19 mouse cellular contexts compared by ENCODE assay signal in the genomic region with DNA sequence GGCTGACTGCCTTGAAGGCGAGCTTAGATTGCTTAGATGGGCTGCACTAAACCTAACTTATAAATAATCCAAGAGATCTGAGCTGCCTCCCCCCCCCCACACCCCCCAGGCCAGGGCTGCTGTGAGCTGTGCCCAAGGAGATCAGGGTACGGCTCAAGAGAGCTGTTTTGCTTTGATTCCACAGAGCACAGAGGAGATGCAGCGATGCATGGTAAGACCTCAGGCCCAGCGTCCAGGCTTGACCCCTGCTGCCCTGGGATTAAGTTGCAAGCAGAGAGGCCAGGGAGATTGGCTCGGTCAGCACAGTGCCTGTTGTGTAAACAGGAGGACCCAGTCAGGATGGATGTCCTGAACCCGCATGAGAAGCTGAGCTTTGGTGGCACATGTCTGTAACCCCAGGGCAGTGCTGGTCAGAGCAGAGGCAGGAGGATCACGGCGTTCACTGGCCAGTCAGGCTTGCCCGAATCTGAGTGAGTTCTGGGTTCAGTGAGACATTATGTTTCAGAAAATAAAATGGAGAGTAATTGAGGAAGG.
DNase-seq lines count a peak whose midpoint lies in the region; ATAC-seq lines count a peak whose summit lies in the region.
"Had no signal": no experiment of that assay in that cellular context is flagged by ENCODE, and none has a peak within 500 bp of the region (broad histone marks: within the 10 kb centered on the region; RNA-seq: fewer than 3 reads in every experiment).

No protein-coding gene starts in this region.

- no peaks in the 10 kb centered on the region for H3K36me3 ChIP-seq in hindbrain, embryonic 13.5 days
- no peaks in the 10 kb centered on the region for H3K36me3 ChIP-seq in hindbrain, embryonic 16.5 days (ENCODE audit: control insufficient read depth, insufficient read depth, low read length)
- H3K36me3 ChIP-seq in neural tube, embryonic 14.5 days (ENCODE audit: control insufficient read depth, insufficient read depth, low read length): no peaks in the 10 kb centered on the region
- no peaks in the 10 kb centered on the region for H3K36me3 ChIP-seq in neural tube, embryonic 15.5 days
- H3K36me3 ChIP-seq in kidney, embryonic 15.5 days: no peaks in the 10 kb centered on the region
- H3K36me3 ChIP-seq: heart, embryonic 12.5 days; neural tube, embryonic 12.5 days had no signal

- peaks cover 13% of the 10 kb centered on the region for H3K4me1 ChIP-seq in hindbrain, embryonic 13.5 days (replicated peaks)
- H3K4me1 ChIP-seq in hindbrain, embryonic 16.5 days (ENCODE audit: control insufficient read depth, insufficient read depth, low read depth, low read length): peaks cover 3% of the 10 kb centered on the region
- H3K4me1 ChIP-seq in neural tube, embryonic 14.5 days (ENCODE audit: control insufficient read depth, insufficient read depth, low read length): peaks cover 3% of the 10 kb centered on the region; the same call in 1 of the 2 replicates
- peaks cover 11% of the 10 kb centered on the region for H3K4me1 ChIP-seq in neural tube, embryonic 15.5 days
- H3K4me1 ChIP-seq in kidney, embryonic 15.5 days: peaks cover 38% of the 10 kb centered on the region

- H3K9ac ChIP-seq in hindbrain, embryonic 13.5 days: peak overlapping the region; percentile 8; the same call in 1 of the 2 replicates
- H3K9ac ChIP-seq in hindbrain, embryonic 16.5 days (ENCODE audit: low read depth, low read length): no peak overlapping the region
- H3K9ac ChIP-seq in neural tube, embryonic 14.5 days (replicated peaks; ENCODE audit: low read depth, low read length): no peak overlapping the region
- H3K9ac ChIP-seq in neural tube, embryonic 15.5 days (replicated peaks): no peak overlapping the region
- H3K9ac ChIP-seq in kidney, embryonic 15.5 days: no peak overlapping the region
- H3K9ac ChIP-seq: heart, embryonic 12.5 days; lung, embryonic 14.5 days; neural tube, embryonic 12.5 days had no signal

- DNase-seq in yolk sac, embryonic 10.5 days (ENCODE audit: low spot score): peak; percentile 55
- no peak for DNase-seq in adipocyte (ENCODE audit: low spot score)
- DNase-seq: adrenal gland, postnatal 14 days; cerebellum, adult 2 months; gastrocnemius, postnatal 14 days; heart, postnatal 4 days; liver; lung, embryonic 14.5 days; right cerebral cortex, adult 18-20 months; thymus, postnatal 36 days had no signal

- H3K9me3 ChIP-seq in hindbrain, embryonic 13.5 days: no peaks in the 10 kb centered on the region
- H3K9me3 ChIP-seq in hindbrain, embryonic 16.5 days (ENCODE audit: control insufficient read depth, low read length): no peaks in the 10 kb centered on the region
- H3K9me3 ChIP-seq in neural tube, embryonic 14.5 days (ENCODE audit: control insufficient read depth, low read length): no peaks in the 10 kb centered on the region
- H3K9me3 ChIP-seq in neural tube, embryonic 15.5 days (replicated peaks): no peaks in the 10 kb centered on the region
- no peaks in the 10 kb centered on the region for H3K9me3 ChIP-seq in kidney, embryonic 15.5 days (replicated peaks)
- H3K9me3 ChIP-seq: neural tube, embryonic 12.5 days had no signal

- H3K4me2 ChIP-seq in hindbrain, embryonic 13.5 days: no peak overlapping the region
- no peak overlapping the region for H3K4me2 ChIP-seq in hindbrain, embryonic 16.5 days (ENCODE audit: low read length)
- no peak overlapping the region for H3K4me2 ChIP-seq in neural tube, embryonic 14.5 days (ENCODE audit: low read depth, low read length)
- no peak overlapping the region for H3K4me2 ChIP-seq in neural tube, embryonic 15.5 days
- H3K4me2 ChIP-seq in kidney, embryonic 15.5 days: no peak overlapping the region
- H3K4me2 ChIP-seq: heart, embryonic 12.5 days; lung, embryonic 14.5 days; neural tube, embryonic 12.5 days had no signal

- WGBS in hindbrain, embryonic 13.5 days: 41% methylated on average over 9 of the region's 9 CpGs
- 46% methylated on average over 9 of the region's 9 CpGs for WGBS in hindbrain, embryonic 16.5 days
- WGBS in neural tube, embryonic 14.5 days: 50% methylated on average over 9 of the region's 9 CpGs
- WGBS in neural tube, embryonic 15.5 days: 58% methylated on average over 9 of the region's 9 CpGs
- WGBS in kidney, embryonic 15.5 days: 23% methylated on average over 9 of the region's 9 CpGs

- no peak for ATAC-seq in hindbrain, embryonic 13.5 days (ENCODE audit: low FRiP score)
- ATAC-seq in hindbrain, embryonic 16.5 days: no peak
- ATAC-seq in neural tube, embryonic 14.5 days (ENCODE audit: low read depth): peak; percentile 31; the same call in 1 of the 2 replicates
- ATAC-seq in neural tube, embryonic 15.5 days (ENCODE audit: low FRiP score): no peak
- peak; percentile 87 for ATAC-seq in kidney, embryonic 15.5 days (replicated peaks; ENCODE audit: low FRiP score)
- ATAC-seq: CD4-positive, CD25-positive, alpha-beta regulatory T cell, adult 4 months had no signal

- no peaks in the 10 kb centered on the region for H3K27me3 ChIP-seq in hindbrain, embryonic 13.5 days
- no peaks in the 10 kb centered on the region for H3K27me3 ChIP-seq in hindbrain, embryonic 16.5 days (replicated peaks; ENCODE audit: control insufficient read depth, insufficient read depth, low read length)
- H3K27me3 ChIP-seq in neural tube, embryonic 14.5 days (ENCODE audit: control insufficient read depth, insufficient read depth, low read length): no peaks in the 10 kb centered on the region
- H3K27me3 ChIP-seq in neural tube, embryonic 15.5 days (replicated peaks): no peaks in the 10 kb centered on the region
- H3K27me3 ChIP-seq in kidney, embryonic 15.5 days: no peaks in the 10 kb centered on the region
- H3K27me3 ChIP-seq: neural tube, embryonic 12.5 days had no signal

- H3K27ac ChIP-seq in hindbrain, embryonic 13.5 days: no peak overlapping the region
- no peak overlapping the region for H3K27ac ChIP-seq in hindbrain, embryonic 16.5 days (ENCODE audit: low read depth, low read length)
- no peak overlapping the region for H3K27ac ChIP-seq in neural tube, embryonic 14.5 days (ENCODE audit: low read depth, low read length)
- no peak overlapping the region for H3K27ac ChIP-seq in neural tube, embryonic 15.5 days (replicated peaks)
- H3K27ac ChIP-seq in kidney, embryonic 15.5 days: peak overlapping the region; percentile 43
- H3K27ac ChIP-seq: macrophage; neural tube, embryonic 12.5 days had no signal

- H3K4me3 ChIP-seq in hindbrain, embryonic 13.5 days: no peak overlapping the region
- H3K4me3 ChIP-seq in hindbrain, embryonic 16.5 days (ENCODE audit: low read length): no peak overlapping the region
- H3K4me3 ChIP-seq in neural tube, embryonic 14.5 days (ENCODE audit: low read depth, low read length): no peak overlapping the region
- H3K4me3 ChIP-seq in neural tube, embryonic 15.5 days (replicated peaks): no peak overlapping the region
- no peak overlapping the region for H3K4me3 ChIP-seq in kidney, embryonic 15.5 days (replicated peaks)
- H3K4me3 ChIP-seq: heart, embryonic 12.5 days; neural tube, embryonic 12.5 days had no signal

Comparison
In these comparisons a context has a peak if more than half of its experiments do, and no peak if none do; other contexts are left out.
1. ATAC-seq: peak in neural tube, embryonic 14.5 days (single experiment) and kidney, embryonic 15.5 days (single experiment); none in hindbrain, embryonic 13.5 days (single experiment), hindbrain, embryonic 16.5 days (single experiment) and neural tube, embryonic 15.5 days (single experiment).